Mouse (Mus musculus): ENCODE results near the gene Synj1.
A peak's percentile ranks its signal among the peaks of the same experiment; 100 is the strongest.

Gene Synj1

GRCm38 (mm10) chr16:91010581-91011020, 507 bp downstream of the Synj1 start:
- DNase-seq (ENCODE audit: low spot score in 2 of 2), result peak in 1 of 2 experiments; percentile 61

GRCm38 (mm10) chr16:91009942-91010529, 1.1 kb downstream of the Synj1 start:
- DNase-seq (ENCODE audit: low spot score in 2 of 2), result no peak

- DNase-seq (ENCODE audit: low spot score in 2 of 2), result no peak
Measured at GRCm38 (mm10) chr16:91004915-91005538, 6.1 kb downstream of the Synj1 start.

- DNase-seq (ENCODE audit: low spot score in 2 of 2), result no peak
Measured at GRCm38 (mm10) chr16:91001098-91001497, 10.0 kb downstream of the Synj1 start.

GRCm38 (mm10) chr16:90999827-91000226, 11.3 kb downstream of the Synj1 start:
- no peak for DNase-seq (ENCODE audit: low spot score in 2 of 2)

GRCm38 (mm10) chr16:90997822-90998221, 13.3 kb downstream of the Synj1 start:
- DNase-seq (ENCODE audit: low spot score in 2 of 2), result no peak

GRCm38 (mm10) chr16:90996327-90997243, 14.5 kb downstream of the Synj1 start:
- DNase-seq (ENCODE audit: low spot score in 2 of 2), result no peak

- no peak for DNase-seq (ENCODE audit: low spot score in 2 of 2)
Measured at GRCm38 (mm10) chr16:90995498-90995897, 15.6 kb downstream of the Synj1 start.

- no peak for DNase-seq (ENCODE audit: low spot score in 2 of 2)
Measured at GRCm38 (mm10) chr16:90995023-90995422, 16.1 kb downstream of the Synj1 start.

GRCm38 (mm10) chr16:90989162-90989561, 21.9 kb downstream of the Synj1 start:
- DNase-seq (ENCODE audit: low spot score in 2 of 2), result no peak

- DNase-seq (ENCODE audit: low spot score in 2 of 2), result no peak
Measured at GRCm38 (mm10) chr16:90988665-90989064, 22.4 kb downstream of the Synj1 start.

- DNase-seq (ENCODE audit: low spot score in 2 of 2), result no peak
Measured at GRCm38 (mm10) chr16:90988039-90988438, 23.1 kb downstream of the Synj1 start.

GRCm38 (mm10) chr16:90971004-90971403, 40.1 kb downstream of the Synj1 start:
- DNase-seq (ENCODE audit: low spot score in 2 of 2), result no peak

GRCm38 (mm10) chr16:90966241-90966640, 44.9 kb downstream of the Synj1 start:
- no peak for DNase-seq (ENCODE audit: low spot score in 2 of 2)

GRCm38 (mm10) chr16:90964302-90964701, 46.8 kb downstream of the Synj1 start:
- no peak for DNase-seq (ENCODE audit: low spot score in 2 of 2)

- DNase-seq (ENCODE audit: low spot score in 2 of 2), result no peak
Measured at GRCm38 (mm10) chr16:90963866-90964265, 47.2 kb downstream of the Synj1 start.

- no peak for DNase-seq (ENCODE audit: low spot score in 2 of 2)
Measured at GRCm38 (mm10) chr16:90963231-90963630, 47.9 kb downstream of the Synj1 start.

GRCm38 (mm10) chr16:90958301-90959085, 52.6 kb downstream of the Synj1 start:
- DNase-seq (ENCODE audit: low spot score in 2 of 2), result no peak

- no peak for DNase-seq (ENCODE audit: low spot score in 2 of 2)
Measured at GRCm38 (mm10) chr16:90955494-90955893, 55.6 kb downstream of the Synj1 start.

- no peak for DNase-seq (ENCODE audit: low spot score in 2 of 2)
Measured at GRCm38 (mm10) chr16:90953770-90954169, 57.3 kb downstream of the Synj1 start.

- DNase-seq (ENCODE audit: low spot score in 2 of 2), result no peak
Measured at GRCm38 (mm10) chr16:90953147-90953546, 58.0 kb downstream of the Synj1 start.
